Mouse (Mus musculus): ENCODE data around the gene Psmd14.

Gene Psmd14

DNA sequence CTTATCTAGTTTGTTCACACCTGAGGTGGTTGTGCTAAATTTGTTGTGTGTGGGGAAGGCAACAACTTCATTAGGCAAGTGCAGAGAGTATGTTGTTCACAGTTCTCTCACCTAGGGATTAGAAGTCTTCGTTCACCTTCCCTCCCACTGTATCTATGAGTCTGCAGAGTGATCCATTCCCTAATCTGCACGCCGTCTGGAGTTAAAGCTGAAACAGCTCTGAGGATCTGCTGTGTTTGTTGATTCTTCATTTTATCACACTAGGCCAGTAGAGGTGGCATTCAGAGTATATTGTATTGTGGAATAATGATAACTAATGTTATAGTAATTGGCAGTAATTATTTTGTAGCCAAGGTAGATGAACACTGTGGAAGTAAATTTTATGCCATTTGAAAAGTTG is 48.5 kb downstream of the Psmd14 start:
- DNase-seq (ENCODE audit: low spot score) = no peak

DNA sequence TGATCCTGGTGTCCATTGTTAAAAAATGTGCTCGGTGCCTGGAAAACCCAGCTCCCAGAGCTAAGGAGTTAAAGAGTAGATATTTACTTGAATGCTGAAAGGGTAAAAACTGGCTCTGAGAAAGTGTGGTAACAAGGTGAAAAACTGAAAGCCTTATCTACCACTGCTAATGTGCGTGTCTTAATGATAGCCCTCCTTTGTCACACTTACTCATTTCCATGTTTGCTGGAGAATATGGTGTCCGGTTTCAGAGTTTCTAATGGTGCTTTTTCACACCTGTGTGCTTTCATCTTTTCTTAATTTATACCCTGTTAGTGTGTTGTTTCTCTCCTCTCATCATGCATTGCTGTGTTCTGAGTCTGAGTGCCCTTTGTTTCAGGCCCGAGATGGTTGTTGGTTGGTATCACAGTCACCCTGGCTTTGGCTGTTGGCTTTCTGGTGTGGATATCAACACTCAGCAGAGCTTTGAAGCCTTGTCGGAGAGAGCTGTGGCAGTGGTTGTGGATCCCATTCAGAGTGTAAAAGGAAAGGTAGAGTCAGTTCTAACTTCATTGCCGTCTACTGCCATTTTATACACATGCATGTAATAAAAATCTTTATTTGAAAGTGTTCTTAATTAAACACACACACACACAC is 53.1 kb downstream of the Psmd14 start:
- DNase-seq (ENCODE audit: low spot score) = no peak

DNA sequence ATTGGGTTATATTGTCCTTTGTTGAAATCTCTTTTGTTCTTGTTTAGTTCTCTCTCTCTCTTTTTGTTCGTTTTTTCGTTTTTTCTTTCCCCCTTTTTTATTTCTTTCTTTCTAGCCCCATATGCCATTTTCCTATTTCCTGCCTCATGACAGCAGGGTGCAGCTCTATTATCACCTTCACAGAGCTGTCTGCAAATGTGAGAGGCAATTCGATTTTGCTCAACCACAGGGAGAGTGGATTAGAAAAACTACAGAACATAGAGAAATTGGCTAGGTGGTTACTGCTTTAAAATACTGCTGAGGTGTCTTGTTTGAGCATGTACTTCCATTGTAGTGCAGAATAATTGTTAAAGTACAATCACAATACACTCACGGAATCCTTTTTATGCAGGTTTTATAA is 54.0 kb downstream of the Psmd14 start:
- no peak for DNase-seq (ENCODE audit: low spot score)

DNA sequence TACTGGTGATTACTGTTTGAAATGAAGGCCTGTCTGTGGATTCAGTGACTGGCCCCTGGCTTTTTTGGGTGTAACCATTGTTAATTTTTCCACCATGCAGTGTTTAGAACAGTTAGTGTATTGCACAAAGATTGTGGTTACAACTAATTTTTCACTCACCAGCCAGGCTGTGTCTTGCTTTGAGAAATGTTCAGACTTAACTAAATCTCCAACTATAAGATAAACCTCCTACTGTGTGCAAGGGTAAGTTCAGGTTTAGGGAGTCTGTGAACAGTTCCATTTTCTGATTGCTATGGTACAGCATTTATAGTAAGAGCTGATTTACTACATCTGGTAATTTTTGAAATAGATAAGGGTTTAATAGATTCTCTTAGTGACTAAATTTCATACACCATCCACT is 69.3 kb downstream of the Psmd14 start:
- DNase-seq (ENCODE audit: low spot score) = no peak

DNA sequence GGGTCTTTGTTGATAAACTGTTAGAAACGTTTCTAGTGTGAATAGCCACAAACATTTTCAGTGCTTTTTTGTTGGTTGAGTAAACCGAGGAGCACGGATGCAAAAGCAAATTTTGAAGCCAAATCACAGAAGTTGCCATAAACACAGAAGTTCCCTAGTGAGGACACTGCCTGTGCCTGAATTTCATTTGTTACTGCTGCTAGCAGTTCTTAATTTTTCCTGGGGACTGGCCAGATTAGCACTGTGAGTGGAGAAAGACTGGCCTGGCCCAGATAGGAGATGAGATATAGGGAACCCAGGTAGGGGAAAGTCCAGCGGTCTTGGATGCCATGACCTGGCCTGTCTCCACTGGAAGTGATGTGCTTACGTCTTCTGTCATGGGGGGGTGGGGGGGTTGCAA is 83.5 kb downstream of the Psmd14 start:
- no peak for DNase-seq (ENCODE audit: low spot score)

DNA sequence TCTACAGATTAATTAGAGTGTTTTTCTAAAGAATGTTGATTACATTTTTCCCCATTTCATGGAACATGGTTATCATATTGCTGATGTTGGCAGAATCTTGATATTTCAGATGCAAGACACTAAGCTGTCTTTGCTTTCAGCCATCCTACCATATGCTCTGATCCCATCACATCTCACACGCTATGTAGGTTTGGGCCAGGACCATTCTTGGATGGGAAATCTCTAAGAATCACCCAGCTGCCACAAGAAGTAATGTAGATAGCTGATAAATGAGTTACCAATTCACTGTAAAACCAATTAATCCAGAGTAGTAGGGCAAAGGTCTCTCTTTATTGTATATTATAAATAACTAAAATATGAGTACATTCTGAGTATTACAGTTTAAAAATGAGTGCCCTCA is 86.6 kb downstream of the Psmd14 start:
- DNase-seq (ENCODE audit: low spot score) = no peak

DNA sequence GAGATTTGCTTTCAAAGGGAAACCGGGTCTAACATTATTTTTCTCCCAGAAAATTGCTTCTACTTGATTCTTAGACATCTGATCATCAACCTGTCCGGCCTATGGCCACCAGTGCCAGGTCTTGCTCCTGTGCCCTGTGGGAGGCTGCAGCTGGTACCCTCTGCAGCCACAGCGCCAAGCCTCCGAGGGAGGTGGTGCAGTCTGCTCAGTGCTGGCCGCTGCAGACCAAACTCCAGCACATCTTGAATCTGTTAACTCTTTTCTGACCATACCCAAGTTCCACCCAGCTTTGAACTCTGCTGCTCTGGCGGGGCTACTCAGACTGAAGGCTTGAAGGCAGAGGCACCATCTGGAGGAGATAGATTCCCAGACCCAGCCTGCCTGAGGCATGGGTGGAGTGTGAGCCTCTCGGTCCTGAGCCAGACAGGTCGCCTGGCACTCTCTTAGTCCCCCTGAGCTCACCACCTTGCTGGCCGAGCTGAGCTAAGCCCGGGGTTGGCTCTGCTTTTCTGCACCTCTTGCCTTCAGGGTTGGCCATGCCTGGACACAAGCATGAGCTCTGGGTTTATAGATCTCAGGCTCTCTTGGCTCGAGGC is 91.3 kb downstream of the Psmd14 start, which contains the start of gene Tbr1:
Gene Tbr1 (plus strand): TSS at position 275 of the 596 bp plus-strand sequence.
- DNase-seq (ENCODE audit: low spot score) = peak; percentile 70

DNA sequence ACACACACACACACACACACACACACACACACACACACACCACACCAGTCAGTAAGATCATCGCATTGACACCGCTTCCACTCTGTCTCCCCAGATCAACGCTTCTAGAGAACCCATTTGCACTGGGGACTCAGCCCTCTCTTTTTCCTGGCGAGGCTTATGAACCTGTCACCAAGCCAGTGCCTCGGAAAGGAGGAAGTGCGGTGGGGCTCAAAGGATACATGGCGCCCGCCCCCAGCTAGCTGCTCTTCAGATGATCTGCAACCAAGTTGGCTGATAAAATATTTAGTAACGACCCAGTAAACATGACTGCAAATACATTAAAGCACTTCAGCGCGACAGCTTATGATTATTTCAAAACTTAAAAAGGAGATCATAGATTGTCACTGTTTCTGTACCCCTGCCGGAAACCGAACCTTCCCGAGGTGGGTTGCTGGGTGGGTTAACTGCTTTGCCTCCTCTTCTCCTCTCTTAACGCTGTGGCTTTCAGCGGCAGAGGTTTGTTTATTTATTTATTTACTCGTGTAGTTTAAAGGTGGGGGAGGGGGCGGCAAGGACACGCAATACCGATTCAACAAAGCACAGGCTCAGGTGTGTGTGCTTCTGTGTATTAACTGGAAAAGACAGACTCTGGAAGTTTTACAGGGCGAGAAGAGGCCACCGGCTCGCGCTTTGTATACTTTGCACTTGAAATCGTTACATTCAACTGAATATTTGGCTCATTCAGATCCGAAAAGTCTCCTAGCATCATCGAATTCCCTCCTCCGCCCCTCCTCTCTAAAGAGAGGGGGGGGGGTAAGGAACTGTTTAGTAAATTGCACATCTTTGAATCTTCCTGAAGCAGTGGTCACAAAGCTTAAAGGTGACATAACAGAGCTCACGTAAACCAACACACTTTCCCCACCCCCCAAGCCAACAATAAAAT is 92.2 kb downstream of the Psmd14 start:
- peak; percentile 29 for DNase-seq (ENCODE audit: low spot score)

DNA sequence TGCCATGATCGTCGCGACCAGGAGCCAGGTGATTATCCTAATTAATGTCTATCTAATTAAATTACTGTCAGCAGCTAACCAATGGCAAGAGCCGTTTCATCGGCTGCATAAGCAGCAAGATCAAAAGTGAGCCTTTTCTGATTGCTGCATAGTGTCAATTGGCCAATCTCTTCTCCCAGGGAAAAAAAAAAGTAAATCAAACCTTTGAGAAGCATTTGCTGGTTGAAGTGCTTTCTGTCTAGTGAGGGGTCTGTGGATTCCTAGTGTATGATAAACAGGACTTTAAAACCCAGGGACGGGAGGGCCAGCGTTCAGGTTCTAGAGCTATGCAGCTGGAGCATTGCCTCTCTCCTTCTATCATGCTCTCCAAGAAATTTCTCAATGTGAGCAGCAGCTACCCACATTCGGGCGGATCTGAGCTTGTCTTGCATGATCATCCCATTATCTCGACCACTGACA is 92.9 kb downstream of the Psmd14 start:
- peak; percentile 24 for DNase-seq (ENCODE audit: low spot score)

DNA sequence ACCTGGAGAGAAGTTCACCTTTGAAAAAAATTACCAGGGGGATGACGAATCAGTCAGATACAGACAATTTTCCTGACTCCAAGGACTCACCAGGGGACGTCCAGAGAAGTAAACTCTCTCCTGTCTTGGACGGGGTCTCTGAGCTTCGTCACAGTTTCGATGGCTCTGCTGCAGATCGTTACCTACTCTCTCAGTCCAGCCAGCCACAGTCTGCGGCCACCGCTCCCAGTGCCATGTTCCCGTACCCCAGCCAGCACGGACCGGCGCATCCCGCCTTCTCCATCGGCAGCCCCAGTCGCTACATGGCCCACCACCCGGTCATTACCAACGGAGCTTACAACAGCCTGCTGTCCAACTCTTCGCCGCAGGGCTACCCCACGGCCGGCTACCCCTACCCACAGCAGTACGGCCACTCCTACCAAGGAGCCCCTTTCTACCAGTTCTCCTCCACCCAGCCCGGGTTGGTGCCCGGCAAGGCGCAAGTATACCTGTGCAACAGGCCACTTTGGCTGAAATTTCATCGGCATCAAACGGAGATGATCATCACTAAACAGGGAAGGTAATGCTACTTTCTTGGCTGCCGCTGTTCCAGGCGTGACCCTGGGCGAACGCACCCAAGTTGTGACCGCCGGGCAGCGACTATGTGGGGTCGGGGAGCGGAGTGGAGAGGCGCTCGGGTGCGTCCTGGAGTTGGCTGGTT is 93.5 kb downstream of the Psmd14 start:
- DNase-seq (ENCODE audit: low spot score) = peak; percentile 56

DNA sequence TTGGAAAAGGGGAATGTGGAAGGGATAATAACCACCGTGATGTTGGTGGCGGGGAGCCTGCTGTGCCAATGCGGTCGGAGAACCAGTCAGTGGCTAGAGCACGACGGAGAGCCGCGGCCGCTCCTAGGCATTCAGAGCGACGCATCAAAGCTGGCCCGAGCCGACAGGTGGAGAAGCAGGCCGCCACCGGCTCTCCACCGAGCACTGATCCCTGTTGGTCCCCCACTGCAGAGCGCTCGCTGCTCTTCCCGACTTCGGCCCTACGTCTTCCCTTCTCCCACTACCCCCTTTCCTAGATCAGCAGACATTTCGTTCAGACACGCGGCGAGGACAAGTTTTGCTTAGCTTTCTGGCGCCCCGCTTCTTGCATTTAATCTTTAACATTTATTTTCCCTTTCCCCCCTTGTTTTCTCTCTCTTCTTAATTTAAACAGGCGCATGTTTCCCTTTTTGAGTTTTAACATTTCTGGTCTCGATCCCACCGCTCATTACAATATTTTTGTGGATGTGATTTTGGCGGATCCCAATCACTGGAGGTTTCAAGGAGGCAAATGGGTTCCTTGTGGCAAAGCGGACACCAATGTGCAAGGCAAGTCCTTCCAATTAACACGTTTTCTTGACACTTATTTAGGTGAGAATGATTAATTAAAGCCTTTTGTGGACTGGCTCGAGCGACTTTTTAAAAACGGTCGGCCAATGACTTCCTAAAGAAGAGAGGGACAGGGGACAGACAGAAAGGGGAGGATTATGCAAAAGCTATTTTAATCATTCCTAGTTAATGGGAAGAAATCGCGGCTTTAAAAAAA is 94.2 kb downstream of the Psmd14 start:
- peak; percentile 68 for DNase-seq (ENCODE audit: low spot score)

DNA sequence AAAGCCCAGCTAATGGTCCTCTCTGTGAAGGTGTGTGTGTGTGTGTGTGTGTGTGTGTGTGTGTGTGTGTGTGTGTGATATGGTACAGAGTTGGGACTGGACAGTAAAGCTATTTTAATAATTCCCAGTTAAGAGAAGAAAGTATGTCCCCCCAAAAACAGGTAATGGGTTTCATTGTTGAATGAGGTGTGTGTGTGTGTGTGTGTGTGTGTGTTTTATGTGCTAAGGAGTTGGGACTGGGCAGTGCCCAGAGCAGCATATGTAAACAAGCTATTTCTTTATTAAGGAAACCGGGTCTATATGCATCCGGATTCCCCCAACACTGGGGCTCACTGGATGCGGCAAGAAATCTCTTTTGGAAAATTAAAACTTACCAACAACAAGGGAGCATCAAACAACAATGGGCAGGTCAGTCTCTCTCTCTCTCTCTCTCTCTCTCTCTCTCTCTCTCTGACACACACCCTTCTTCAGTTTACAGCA is 94.9 kb downstream of the Psmd14 start:
- DNase-seq (ENCODE audit: low spot score) = no peak

DNA sequence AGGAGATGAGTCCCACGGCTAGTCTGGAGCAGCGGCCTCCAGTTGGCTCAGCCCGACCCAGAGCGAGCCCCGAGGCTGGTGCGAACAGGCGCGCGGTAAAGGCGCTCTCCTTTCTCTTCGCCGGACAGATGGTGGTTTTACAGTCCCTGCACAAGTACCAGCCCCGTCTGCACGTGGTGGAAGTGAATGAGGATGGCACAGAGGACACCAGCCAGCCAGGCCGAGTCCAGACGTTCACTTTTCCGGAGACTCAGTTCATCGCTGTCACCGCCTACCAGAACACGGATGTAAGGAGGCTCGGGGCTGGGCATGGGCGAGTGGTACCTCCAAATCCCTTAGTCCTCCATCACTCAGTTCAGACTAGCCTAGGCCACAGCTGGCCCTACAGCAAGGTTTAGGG is 95.7 kb downstream of the Psmd14 start:
- peak; percentile 61 for DNase-seq (ENCODE audit: low spot score)

DNA sequence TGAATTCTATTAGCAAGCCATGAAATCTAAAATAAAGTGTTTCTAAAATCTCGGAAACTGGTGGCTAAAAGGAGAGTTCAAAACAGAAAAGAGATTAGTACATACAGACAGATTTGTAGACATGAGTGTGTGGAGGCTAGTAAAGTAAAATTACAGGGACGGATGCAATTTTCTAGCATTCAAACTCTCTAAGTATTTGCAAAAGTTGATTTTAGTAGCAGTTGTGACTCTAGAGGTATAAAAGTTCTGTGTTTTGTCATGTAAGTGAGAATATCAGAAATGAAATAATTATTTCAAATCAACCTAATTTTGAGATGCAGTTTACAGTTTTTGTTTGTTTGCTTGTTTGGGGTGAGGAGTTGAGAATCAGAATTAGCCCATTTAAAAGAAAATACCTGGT is 96.3 kb downstream of the Psmd14 start:
- DNase-seq (ENCODE audit: low spot score) = no peak

DNA sequence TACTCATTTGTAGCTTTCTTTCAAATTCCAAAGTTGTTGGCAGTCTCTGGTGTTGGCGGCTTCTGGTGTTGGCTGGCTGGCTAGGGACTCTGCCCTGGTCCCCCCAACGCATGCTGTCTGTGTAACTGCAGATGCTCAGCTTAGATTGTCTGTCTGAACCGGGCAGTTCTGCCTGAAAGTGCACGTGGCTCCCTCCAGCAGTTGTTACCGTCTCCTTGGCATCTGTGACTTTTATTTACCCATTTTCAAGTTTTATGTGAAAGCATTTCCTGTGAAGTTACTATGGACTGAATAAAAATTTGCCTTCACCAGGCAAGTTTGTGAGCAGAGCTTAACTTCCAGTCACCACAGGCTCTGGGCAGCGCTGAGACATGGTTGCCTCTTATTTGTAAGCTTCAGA is 97.3 kb downstream of the Psmd14 start:
- DNase-seq (ENCODE audit: low spot score) = peak; percentile 41

DNA sequence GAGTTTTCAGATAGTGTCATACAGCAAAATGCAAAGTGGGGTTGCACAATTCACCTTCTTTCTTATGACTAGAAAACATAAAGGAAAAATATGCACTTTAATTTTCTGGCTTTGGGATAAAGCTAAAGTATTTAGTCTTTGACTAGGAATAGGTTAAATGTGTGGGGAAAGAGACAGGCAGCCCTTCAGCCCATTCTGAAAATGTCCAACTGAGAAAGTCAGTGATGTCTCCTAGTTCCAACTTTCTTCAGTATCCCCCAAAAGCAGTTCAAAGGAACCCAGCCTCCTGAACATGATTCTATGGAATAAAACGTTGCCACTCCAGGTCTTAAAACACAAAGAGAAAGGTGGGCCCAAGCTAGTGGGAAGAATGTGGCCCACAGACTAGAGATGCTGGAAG is 97.9 kb downstream of the Psmd14 start:
- no peak for DNase-seq (ENCODE audit: low spot score)

DNA sequence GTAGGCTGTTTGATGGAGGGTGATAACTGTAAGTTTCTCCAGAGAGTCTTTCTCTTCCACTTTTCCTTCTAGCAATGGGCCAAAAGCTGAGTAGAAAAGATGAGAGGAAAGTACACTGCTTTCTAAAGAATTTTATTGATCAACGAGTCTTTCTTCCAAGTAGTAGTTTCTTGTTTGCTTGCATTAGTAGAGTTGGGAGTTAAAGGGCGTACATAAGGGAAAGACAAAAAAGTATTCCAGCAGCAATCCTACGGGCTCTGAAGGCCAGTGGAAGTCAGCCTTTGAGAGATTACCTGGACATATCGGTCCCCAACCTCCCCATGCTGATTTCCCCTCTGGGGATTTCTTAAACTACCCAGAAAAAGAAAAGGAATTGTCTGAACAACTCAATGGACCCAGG is 99.3 kb downstream of the Psmd14 start:
- no peak for DNase-seq (ENCODE audit: low spot score)

DNA sequence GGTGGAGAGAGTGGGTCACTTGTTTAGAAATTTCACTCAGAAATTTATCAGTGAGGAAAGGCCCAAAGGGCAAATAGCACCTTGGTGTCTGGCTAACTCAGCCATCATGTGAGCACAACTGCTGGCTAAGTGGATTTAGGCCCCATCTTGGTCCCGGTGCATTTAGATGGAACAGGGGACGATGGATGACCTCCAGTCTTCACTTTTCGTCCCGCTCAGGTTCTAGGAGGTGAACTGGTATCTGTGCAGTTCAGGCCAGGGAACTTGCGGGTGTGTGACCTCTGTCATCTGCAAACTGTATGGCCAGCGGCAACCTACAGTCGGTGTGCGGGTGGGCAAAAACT is 99.6 kb downstream of the Psmd14 start:
- DNase-seq (ENCODE audit: low spot score) = peak; percentile 28

DNA sequence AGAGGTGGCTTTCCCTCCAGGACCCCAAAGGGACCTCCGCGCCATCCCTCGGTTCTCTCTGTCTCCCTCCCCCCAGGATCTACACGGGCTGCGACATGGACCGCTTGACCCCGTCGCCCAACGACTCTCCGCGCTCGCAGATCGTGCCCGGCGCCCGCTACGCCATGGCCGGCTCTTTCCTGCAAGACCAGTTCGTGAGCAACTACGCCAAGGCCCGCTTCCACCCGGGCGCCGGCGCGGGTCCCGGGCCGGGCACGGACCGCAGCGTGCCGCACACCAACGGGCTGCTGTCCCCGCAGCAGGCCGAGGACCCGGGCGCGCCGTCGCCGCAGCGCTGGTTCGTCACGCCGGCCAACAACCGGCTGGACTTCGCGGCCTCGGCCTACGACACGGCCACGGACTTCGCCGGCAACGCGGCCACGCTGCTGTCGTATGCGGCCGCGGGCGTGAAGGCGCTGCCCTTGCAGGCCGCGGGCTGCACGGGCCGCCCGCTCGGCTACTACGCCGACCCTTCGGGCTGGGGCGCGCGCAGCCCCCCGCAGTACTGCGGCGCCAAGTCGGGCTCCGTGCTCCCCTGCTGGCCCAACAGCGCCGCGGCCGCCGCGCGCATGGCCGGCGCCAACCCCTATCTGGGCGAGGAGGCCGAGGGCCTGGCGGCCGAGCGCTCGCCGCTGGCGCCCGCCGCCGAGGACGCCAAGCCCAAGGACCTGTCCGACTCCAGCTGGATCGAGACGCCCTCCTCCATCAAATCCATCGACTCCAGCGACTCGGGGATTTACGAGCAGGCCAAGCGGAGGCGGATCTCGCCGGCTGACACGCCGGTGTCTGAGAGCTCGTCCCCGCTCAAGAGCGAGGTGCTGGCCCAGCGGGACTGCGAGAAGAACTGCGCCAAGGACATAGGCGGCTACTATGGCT is 100.3 kb downstream of the Psmd14 start:
- peak; percentile 66 for DNase-seq (ENCODE audit: low spot score)

DNA sequence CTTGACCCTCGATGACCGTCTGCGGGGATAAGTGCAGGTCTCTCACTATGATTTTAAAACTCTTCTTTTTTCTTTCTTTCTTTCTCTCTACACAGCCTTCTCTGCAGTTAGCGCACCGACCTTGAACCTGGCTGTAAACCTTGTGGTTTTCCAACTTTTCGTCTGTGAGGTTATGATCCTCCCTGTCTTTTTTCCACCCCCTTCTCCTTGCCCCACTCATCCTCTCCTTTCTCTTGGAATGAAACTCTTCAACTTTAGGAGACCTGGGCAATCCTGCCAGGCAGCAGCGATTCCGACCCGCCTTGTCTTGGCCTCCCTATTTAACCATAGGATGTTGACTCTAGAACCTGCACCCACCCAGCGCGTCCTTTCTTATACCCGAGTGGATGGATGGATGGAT is 101.0 kb downstream of the Psmd14 start:
- no peak for DNase-seq (ENCODE audit: low spot score)
